Mouse (Mus musculus): ENCODE results near the gene Csnk2b.

DNA sequence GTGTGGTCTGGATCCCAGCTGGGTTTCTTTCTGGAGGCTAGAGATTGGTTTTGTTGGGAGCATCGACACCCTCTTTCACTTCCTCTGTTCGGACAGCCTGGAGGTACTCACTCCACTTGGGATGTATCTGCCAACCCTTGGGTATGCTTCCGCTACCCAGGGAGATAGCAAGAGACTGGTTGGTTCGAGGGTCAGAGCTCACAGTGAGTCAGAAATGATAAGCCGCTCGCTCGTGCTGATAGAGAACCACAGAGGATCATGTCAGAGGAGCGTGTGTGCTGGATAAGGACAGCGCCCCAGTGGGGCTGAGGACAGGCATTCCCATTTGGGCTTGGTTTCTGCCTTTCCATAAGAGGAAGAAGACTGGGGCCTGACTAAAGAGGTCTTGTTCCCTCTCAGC lies 42.1 kb downstream of the Csnk2b start:
- peak; percentile 57 for TF ChIP-seq CTCF (IDR thresholded peaks at IDR 0.05; ENCODE audit: low read depth)
- peak; percentile 88 for TF ChIP-seq EP300 (IDR thresholded peaks at IDR 0.05; ENCODE audit: low read depth)

Data from liver, postnatal 0 days (tissue).